Mouse (Mus musculus): ENCODE results near the gene Vmn1r118.
"Not testable (repeated sequence)": the region's sequence is repeated elsewhere in the genome, so short reads cannot be mapped to it uniquely, and the experiment has no call there.

The Vmn1r118 gene

DNA sequence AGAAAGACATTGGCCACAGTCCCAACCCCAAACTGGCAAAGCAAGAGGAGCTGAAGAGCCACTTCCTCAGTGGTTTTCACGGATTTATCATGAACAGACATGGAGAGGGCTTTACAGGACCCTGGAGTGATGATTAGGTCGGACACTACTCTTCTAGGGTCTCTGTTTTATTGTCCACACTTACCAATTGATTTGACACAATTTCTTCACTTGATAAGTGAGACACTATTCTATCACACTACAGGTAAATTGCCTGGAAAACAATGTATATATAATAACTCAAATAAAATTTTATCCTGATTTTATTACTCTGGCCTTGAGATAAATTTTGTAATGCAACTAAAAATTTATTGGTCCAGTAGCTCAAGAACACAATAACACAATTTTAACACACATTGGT lies at the start of gene Vmn1r118:
Gene Vmn1r118, minus strand, starts transcription at position 101 of the 400 bp plus-strand sequence.
- DNase-seq (ENCODE audit: low read depth, low spot score), result not testable (repeated sequence)

DNA sequence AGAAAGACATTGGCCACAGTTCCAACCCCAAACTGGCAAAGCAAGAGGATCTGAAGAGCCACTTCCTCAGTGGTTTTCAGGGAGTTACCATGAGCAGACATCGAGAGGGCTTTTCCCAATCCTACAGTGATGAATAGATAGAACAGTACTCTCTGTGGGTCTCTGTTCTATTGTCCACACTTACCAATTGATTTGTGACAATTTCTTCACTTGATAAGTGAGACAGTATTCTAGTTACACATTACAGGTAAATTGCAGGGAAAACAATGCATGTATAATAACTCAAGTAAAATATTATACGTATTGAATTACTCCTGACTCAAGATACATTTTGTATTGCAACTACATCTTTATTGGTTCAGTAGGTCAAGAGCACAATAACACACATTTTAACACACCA lies 28.1 kb downstream of the Vmn1r118 start, which contains the start of gene Vmn1r117:
Gene Vmn1r117, minus strand, starts transcription at position 101 of the 400 bp plus-strand sequence.
- DNase-seq (ENCODE audit: low read depth, low spot score), result not testable (repeated sequence)

DNA sequence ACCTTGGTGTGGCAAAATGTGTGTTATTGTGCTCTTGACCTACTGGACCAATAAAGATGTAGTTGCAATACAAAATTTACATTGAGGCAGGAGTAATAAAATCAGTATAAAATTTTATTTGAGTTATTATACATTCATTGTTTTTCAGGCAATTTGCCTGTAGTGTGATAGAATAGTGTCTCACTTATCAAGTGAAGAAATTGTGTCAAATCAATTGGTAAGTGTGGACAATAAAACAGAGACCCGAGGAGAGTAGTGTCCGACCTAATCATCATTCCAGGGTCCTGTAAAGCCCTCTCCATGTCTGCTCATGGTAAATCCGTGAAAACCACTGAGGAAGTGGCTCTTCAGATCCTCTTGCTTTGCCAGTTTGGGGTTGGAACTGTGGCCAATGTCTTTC lies 40.2 kb downstream of the Vmn1r118 start, which contains the start of gene Vmn1r116:
Gene Vmn1r116, plus strand, starts transcription at position 301 of the 400 bp plus-strand sequence.
- DNase-seq (ENCODE audit: low read depth, low spot score), result not testable (repeated sequence)

All from telencephalon, adult 2 months (tissue).